Mouse (Mus musculus) heart, adult 18-20 months (tissue): Measurements from ENCODE around the gene Cdh15. TPM values are rescaled to one million over a fixed set of nuclear protein-coding genes. Genes with fewer than 3 reads are reported as not detected.

Experiments used
- DNase-seq, 2 experiments: peaks; one replicate each; pipeline ENCODE4 v3.0.0; 2021 to 2022; ENCODE audit warnings: mixed read lengths in 1 of 2
- total RNA-seq, 2 experiments: library from RNA; stranded (reverse); gene quantifications; 2 replicates each; pipeline ENCODE4 v1.2.3; 2021

Gene Cdh15
- total RNA-seq, 2 experiments from 2014 or later = not detected

- DNase-seq = no peak
Observed at GRCm38 (mm10) chr8:122836696-122837095, 11.1 kb upstream of the Cdh15 start.

GRCm38 (mm10) chr8:122844161-122844560 lies 3.6 kb upstream of the Cdh15 start:
- DNase-seq = no peak

DNA sequence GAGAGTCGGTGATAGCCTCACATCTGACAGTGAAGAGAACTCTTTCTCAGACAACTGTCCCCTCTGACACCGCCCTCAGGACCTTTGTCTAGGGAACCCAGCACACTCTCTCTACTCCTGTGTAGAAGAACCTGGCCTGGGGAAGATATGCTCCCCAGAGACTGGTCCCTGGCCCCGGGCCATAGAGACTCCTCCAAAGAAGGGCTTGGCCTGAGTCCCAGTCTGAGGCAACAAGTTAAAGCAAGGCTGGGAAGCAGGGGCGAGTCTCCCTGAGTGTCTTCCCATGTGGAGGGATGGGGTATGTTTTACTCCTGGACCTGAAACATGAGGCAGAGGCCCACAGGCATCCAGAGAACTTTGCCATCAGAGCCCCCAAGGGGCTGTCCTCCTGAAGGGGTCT lies 2.1 kb upstream of the Cdh15 start:
- DNase-seq = no peak

DNA sequence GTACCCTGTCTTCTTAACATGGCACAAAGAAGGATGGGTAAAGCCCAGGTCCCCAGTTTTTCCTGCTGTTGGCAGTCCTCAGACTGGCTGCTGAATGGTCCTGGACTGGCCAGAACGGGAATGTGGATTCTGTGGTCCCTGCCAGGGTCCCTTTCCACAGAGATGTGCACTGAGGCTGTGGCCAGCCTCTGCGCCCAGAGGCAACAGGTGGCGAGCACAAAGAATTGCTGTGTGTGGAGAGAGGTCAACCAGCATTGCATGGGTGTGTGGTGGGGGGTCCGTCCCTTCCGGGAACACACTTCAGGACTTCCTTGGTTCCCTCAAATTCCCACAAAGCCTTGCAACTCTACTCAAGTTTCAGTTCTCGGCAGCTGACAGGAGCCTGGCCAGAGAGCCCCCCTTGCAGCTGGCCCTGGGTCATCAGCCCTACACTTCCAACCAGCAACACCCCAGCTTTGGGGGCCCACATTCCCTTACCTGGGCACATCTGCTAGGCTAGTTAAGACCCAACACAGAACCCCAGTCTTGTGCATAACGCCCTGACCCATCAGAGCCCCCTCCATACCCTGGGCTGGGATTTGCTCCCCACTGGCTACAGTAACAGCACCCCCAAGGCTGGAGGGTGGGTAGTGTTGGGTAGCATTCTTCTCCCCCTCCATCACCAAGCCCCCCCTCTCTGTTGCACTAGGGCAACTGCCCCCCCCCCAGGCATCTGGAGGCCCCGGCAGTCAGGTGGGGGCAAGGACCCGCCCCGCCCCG lies 1.6 kb downstream of the Cdh15 start:
- DNase-seq = no peak

DNA sequence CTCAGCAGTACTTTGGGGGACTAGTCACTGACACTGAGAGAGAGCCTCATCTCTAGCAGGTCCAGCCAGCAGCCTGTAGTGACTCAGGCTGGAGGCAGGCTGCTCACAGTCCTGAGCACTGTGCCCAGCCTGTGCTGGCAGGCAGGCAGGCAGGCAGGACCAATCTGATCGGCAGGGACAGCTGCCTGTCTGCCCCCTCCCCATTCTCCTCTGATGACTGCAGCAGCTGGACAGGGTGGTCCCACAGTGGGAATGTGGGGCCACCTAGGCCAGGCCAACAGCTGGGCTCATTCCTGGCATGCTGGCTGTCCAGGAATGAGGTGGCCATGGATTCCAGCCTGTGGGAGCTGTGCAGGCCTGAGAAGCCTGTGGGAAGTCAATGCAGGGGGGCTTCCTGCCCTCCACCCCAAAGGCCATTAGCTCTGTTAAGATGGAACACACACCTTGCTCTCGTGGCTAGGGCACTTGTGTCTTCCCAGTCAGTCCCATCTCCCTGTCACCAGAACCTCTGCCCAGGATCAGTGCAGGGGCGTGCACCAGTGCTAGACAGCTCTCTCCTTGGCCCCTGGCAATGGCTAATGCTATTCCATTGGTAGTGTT lies 3.0 kb downstream of the Cdh15 start:
- DNase-seq = no peak

- no peak for DNase-seq
Observed at GRCm38 (mm10) chr8:122851692-122852545, 4.2 kb downstream of the Cdh15 start.

GRCm38 (mm10) chr8:122852546-122852905 lies 4.8 kb downstream of the Cdh15 start:
- no peak for DNase-seq

- no peak for DNase-seq
Observed at GRCm38 (mm10) chr8:122853340-122853771, 5.6 kb downstream of the Cdh15 start.

DNA sequence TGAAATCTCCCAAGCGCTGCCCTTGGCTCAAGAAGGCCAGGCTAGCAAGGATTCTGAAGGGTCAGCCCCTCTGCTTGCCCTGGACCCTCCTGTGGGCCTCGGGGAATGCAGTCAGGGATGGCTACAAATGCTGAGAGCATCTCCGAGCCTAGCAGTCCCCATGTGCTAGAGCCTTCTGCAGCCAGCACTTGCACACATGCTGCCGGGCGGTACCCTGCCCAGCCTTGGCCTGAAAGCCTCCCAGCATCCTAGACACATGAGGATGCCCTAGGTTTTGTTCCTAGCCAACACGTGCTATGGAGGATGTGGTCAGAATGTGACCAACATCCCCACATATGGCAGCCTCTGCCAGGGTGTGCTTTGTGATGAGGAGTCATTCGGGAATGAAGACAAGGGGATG lies 6.6 kb downstream of the Cdh15 start:
- DNase-seq = no peak

- DNase-seq = no peak
Observed at GRCm38 (mm10) chr8:122855123-122855522, 7.4 kb downstream of the Cdh15 start.

- DNase-seq = no peak
Observed at GRCm38 (mm10) chr8:122856288-122856687, 8.5 kb downstream of the Cdh15 start.

GRCm38 (mm10) chr8:122859843-122860242 lies 12.1 kb downstream of the Cdh15 start:
- no peak for DNase-seq

DNA sequence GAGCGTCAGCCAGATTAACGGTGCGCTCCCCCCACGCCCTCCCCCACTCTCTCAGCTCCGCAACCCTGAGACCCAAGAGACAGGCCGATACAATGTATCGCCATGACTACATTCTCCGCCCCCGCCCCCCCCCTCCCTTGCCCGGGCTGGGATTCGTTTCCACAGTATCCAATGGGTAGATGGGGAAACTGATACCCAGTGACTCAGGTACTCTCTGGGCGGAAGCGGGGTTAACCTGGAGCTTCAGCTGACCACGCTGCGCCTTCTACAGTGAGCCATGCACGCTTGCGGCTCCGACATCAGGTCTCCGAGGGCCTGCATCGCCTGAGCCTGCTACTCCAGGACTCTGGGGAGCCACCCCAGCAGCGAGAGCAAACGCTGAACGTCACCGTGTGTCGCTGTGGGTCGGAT lies 17.0 kb downstream of the Cdh15 start:
- DNase-seq = no peak

DNA sequence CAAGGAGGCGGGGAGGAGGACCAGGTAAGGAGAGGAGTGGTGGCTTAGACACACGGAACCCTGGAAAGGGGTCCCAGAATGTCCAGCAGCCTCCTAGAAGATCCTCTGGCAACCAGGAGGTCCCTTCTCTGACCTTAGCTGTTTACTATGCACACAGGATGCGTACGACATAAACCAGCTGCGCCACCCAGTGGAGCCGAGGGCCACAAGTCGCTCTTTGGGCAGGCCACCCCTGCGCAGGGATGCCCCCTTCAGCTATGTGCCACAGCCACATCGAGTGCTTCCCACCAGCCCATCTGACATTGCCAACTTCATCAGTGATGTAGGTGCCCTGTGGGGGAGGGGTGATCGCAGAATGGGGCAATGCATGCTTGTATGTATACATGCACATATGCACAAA lies 17.7 kb downstream of the Cdh15 start:
- no peak for DNase-seq

DNA sequence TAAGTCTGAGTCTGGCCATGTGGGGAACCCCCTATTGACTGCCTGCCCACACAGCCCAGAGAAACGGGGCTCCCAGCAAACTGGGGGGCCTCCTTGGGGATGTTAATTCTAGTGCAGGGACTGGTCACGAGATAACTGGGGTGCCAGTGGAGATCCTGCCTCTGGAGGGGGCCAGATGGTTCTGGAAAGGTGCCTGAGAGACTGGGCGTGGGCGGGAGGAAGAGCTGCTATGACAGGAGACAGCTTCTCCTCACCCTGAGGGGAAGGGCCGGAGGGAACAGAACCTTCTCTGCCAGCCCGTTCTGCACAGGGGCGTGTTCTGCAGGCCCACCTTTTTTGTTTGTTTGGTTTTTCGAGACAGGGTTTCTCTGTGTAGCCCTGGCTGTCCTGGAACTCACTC lies 18.5 kb downstream of the Cdh15 start:
- DNase-seq = no peak

GRCm38 (mm10) chr8:122867982-122868381 lies 20.2 kb downstream of the Cdh15 start:
- no peak for DNase-seq

GRCm38 (mm10) chr8:122870377-122870863 lies 22.7 kb downstream of the Cdh15 start:
- peak; percentile 44 to 64 for DNase-seq

DNA sequence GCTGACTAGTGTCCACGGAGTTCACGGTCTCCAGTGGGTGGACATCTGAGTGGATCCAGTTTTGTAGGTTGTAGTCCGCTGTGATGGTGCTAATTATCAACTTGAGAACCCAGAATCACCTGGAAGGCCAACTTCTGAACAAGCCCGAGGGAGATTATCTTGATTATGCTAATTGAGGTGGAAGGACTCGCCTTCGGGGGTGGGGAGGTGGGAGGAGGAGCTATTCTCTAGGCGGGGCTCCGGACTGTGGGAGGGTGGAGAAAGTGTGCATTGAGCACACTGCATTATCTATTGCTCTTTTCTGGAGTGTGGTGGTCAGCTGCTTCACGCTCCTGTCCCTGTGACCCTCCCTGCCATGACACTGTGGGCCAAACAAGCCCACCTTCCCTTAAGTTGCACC lies 23.9 kb downstream of the Cdh15 start:
- no peak for DNase-seq

GRCm38 (mm10) chr8:122873171-122873570 lies 25.4 kb downstream of the Cdh15 start:
- no peak for DNase-seq

GRCm38 (mm10) chr8:122875186-122875585 lies 27.4 kb downstream of the Cdh15 start:
- DNase-seq = no peak

DNA sequence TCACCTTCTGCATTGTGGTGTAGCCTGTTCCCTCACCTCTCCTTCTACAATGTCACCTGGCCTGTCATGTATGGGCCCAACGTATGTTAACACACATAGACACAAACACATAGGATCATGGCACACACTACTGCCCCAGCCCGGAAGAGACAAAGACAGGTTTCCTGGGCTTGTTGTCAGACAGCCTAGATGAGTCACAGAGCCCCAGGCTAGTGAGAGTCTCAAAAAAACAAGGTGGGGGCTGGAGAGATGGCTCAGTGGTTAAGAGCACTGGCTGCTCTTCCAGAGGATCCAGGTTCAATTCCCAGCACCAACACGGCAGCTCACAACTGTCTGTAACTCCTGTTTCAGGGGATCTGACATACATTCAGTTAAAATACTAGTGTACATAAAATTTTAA lies 30.5 kb downstream of the Cdh15 start:
- DNase-seq = no peak

GRCm38 (mm10) chr8:122880302-122880701 lies 32.5 kb downstream of the Cdh15 start:
- DNase-seq = no peak

DNA sequence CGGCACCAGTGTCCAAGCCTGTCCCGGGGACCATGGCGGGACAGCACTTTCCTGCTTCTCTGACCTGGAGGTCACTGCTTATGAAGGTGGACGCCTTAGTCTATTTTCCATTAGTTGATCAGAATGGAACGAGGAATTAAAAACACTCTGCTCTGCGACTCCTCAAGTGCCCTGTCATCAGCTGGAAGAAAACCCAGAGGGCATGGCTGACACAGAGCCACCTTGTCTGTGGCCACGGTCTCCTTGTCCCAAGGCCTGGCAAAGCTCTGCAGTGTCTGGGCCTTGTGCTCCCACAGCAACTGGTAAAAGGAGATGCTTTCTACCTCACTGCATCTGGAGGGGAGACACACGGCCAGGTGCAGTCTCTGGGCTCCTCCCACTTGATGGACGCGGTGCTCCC lies 35.9 kb downstream of the Cdh15 start:
- no peak for DNase-seq
